Mouse (Mus musculus) R1 (cell line): ENCODE measurements around the gene Rtraf.
A peak's percentile ranks its signal among the peaks of the same experiment; 100 is the strongest.

Source experiments
- DNase-seq: peaks from one replicate; pipeline ENCODE4 v3.0.0-alpha.2; 2018; ENCODE audit warnings: low read depth, low spot score

Gene Rtraf

GRCm38 (mm10) chr14:19823321-19824142 is at the start of gene Rtraf:
Gene Rtraf (minus strand): TSS chr14:19823824.
- peak; percentile 94 for DNase-seq

- no peak for DNase-seq
These were observed 43.8 kb upstream of the Rtraf start for GRCm38 (mm10) chr14:19867286-19867935.

GRCm38 (mm10) chr14:19865121-19865520 is 41.5 kb upstream of the Rtraf start:
- peak; percentile 66 for DNase-seq

- peak; percentile 89 for DNase-seq
These were observed 37.9 kb upstream of the Rtraf start for GRCm38 (mm10) chr14:19861311-19862080.

- peak; percentile 65 for DNase-seq
These were observed 36.7 kb upstream of the Rtraf start for GRCm38 (mm10) chr14:19860281-19860680.

- DNase-seq = peak; percentile 46
These were observed 35.5 kb upstream of the Rtraf start for GRCm38 (mm10) chr14:19858808-19859776.

GRCm38 (mm10) chr14:19858279-19858678 is 34.7 kb upstream of the Rtraf start:
- peak; percentile 77 for DNase-seq

GRCm38 (mm10) chr14:19853471-19853870 is 29.8 kb upstream of the Rtraf start:
- DNase-seq = peak; percentile 71

- DNase-seq = peak; percentile 73
These were observed 16.1 kb upstream of the Rtraf start for GRCm38 (mm10) chr14:19839600-19840332.

- DNase-seq = no peak
These were observed 12.7 kb upstream of the Rtraf start for GRCm38 (mm10) chr14:19836289-19836688.

- DNase-seq = no peak
These were observed 1.9 kb upstream of the Rtraf start for GRCm38 (mm10) chr14:19825481-19825880.

- DNase-seq = peak; percentile 69
These were observed 1.9 kb downstream of the Rtraf start for GRCm38 (mm10) chr14:19821686-19822085.

- peak; percentile 76 for DNase-seq
These were observed 5.7 kb downstream of the Rtraf start for GRCm38 (mm10) chr14:19817949-19818348.

GRCm38 (mm10) chr14:19813061-19813460 is 10.6 kb downstream of the Rtraf start:
- no peak for DNase-seq

- DNase-seq = no peak
These were observed 13.7 kb downstream of the Rtraf start for GRCm38 (mm10) chr14:19809934-19810333.

- DNase-seq = no peak
These were observed 15.8 kb downstream of the Rtraf start for GRCm38 (mm10) chr14:19807858-19808257.

GRCm38 (mm10) chr14:19807339-19807738 is 16.3 kb downstream of the Rtraf start:
- no peak for DNase-seq

GRCm38 (mm10) chr14:19803623-19804022 is 20.0 kb downstream of the Rtraf start:
- peak; percentile 83 for DNase-seq

GRCm38 (mm10) chr14:19803222-19803621 is 20.4 kb downstream of the Rtraf start:
- peak; percentile 61 for DNase-seq
